Mouse (Mus musculus) CH12.LX (cell line): ENCODE data around the gene Fbxo11. TPM values are rescaled to one million over a fixed set of nuclear protein-coding genes. Genes with fewer than 3 reads are reported as not detected.
A peak's percentile ranks its signal among the peaks of the same experiment; 100 is the strongest.

Experiments used
- DNase-seq: peaks from one replicate; pipeline ENCODE4 v3.0.0-alpha.2; 2013; ENCODE audit errors: extremely low read depth
- H3K27ac ChIP-seq: 2 replicates; pipeline ENCODE4 v1.5.1; 2012; ENCODE audit warnings: low read depth, mild to moderate bottlenecking, control low read depth, moderate library complexity; ENCODE audit not compliant: insufficient read depth
- H3K27me3 ChIP-seq: replicated peaks from 2 replicates; pipeline ENCODE3; 2012; ENCODE audit warnings: inconsistent platforms
- H3K36me3 ChIP-seq, 2 experiments: replicated peaks in 1 of 2; 2 replicates each; pipeline versions ENCODE3 to v1.6.1; 2012; ENCODE audit warnings: inconsistent platforms in 1 of 2, low read length in 1 of 2, mild to moderate bottlenecking in 1 of 2, mixed read lengths in 1 of 2, moderate library complexity in 1 of 2; ENCODE audit not compliant: control insufficient read depth in 1 of 2, insufficient read depth in 1 of 2
- H3K4me1 ChIP-seq, 2 experiments: 2 replicates each; pipeline ENCODE4 v1.6.1; 2012; ENCODE audit warnings: inconsistent platforms in 1 of 2, moderate library complexity in 1 of 2; ENCODE audit not compliant: insufficient read depth in 2 of 2, control insufficient read depth in 1 of 2
- H3K4me2 ChIP-seq: 2 replicates; pipeline ENCODE4 v1.6.1; 2012; ENCODE audit warnings: low read depth, mild to moderate bottlenecking, control low read depth; ENCODE audit not compliant: poor library complexity, insufficient read depth, severe bottlenecking
- H3K4me3 ChIP-seq, 3 experiments: fragments of 150-350 bp in 1 of 3; sonication (generic) in 1 of 3; replicated peaks in 1 of 3; 2 replicates each; pipeline versions ENCODE3 to v1.5.1; 2011 to 2012; ENCODE audit warnings: low read depth in 2 of 3, low read length in 2 of 3, mild to moderate bottlenecking in 2 of 3, moderate library complexity in 2 of 3, control low read depth in 1 of 3, improper control_type of control experiment in 1 of 3, inconsistent platforms in 1 of 3, mixed read lengths in 1 of 3; ENCODE audit not compliant: poor library complexity in 1 of 3
- H3K79me2 ChIP-seq: replicated peaks from 2 replicates; pipeline ENCODE4 v1.6.1; 2012; ENCODE audit warnings: mild to moderate bottlenecking, moderate library complexity; ENCODE audit not compliant: control insufficient read depth, poor library complexity, insufficient read depth, severe bottlenecking; ENCODE audit errors: extremely low read depth
- H3K9ac ChIP-seq: 2 replicates; pipeline ENCODE4 v1.6.1; 2012; ENCODE audit warnings: low read depth, mild to moderate bottlenecking, control low read depth, moderate library complexity; ENCODE audit not compliant: insufficient read depth
- H3K9me3 ChIP-seq: replicated peaks from 2 replicates; pipeline ENCODE3; 2012; ENCODE audit warnings: low read length, inconsistent platforms, mixed read lengths
- BHLHE40 ChIP-seq: IDR thresholded peaks from 2 replicates; pipeline ENCODE4 v1.6.1; 2011; ENCODE audit warnings: mild to moderate bottlenecking, low read depth, low read length, improper control_type of control experiment
- CHD1 ChIP-seq: IDR thresholded peaks from 2 replicates; pipeline ENCODE4 v1.6.1; 2012; ENCODE audit warnings: low read depth, low read length, improper control_type of control experiment, inconsistent platforms
- E2F4 ChIP-seq: IDR thresholded peaks from 2 replicates; pipeline ENCODE4 v1.6.1; 2011; ENCODE audit warnings: low read depth, low read length, improper control_type of control experiment; ENCODE audit not compliant: insufficient replicate concordance
- ELF1 ChIP-seq: IDR thresholded peaks from 2 replicates; pipeline ENCODE4 v1.6.1; 2014; ENCODE audit warnings: low read depth, mild to moderate bottlenecking, inconsistent platforms, low read length, improper control_type of control experiment
- EP300 ChIP-seq: IDR thresholded peaks from 2 replicates; pipeline ENCODE4 v1.6.1; 2011; ENCODE audit warnings: low read length, improper control_type of control experiment
- ETS1 ChIP-seq: conservative IDR thresholded peaks from 2 replicates; pipeline ENCODE4 v1.6.1; 2012; ENCODE audit warnings: low read depth, mild to moderate bottlenecking, inconsistent platforms, low read length, improper control_type of control experiment, moderate library complexity
- HCFC1 ChIP-seq: IDR thresholded peaks from 2 replicates; pipeline ENCODE4 v1.6.1; 2012; ENCODE audit warnings: low read depth, mild to moderate bottlenecking, inconsistent platforms, low read length, improper control_type of control experiment
- IRF4 ChIP-seq: IDR thresholded peaks from 2 replicates; pipeline ENCODE4 v1.6.1; 2014; ENCODE audit warnings: low read depth, mild to moderate bottlenecking, inconsistent platforms, low read length, improper control_type of control experiment
- JUN ChIP-seq: IDR thresholded peaks from 2 replicates; pipeline ENCODE4 v1.6.1; 2011; ENCODE audit warnings: low read depth, mild to moderate bottlenecking, low read length, improper control_type of control experiment, moderate library complexity; ENCODE audit not compliant: insufficient read depth
- MAFK ChIP-seq: IDR thresholded peaks from 2 replicates; pipeline ENCODE4 v1.6.1; 2011; ENCODE audit warnings: low read length, improper control_type of control experiment; ENCODE audit not compliant: insufficient replicate concordance
- MAX ChIP-seq: IDR thresholded peaks from 2 replicates; pipeline ENCODE4 v1.6.1; 2011; ENCODE audit warnings: low read length, improper control_type of control experiment
- MAZ ChIP-seq: IDR thresholded peaks from 2 replicates; pipeline ENCODE4 v1.6.1; 2012; ENCODE audit warnings: low read depth, mild to moderate bottlenecking, inconsistent platforms, low read length, improper control_type of control experiment, moderate library complexity
- MEF2A ChIP-seq: IDR thresholded peaks from 2 replicates; pipeline ENCODE4 v1.6.1; 2014; ENCODE audit warnings: low read depth, mild to moderate bottlenecking, inconsistent platforms, low read length, improper control_type of control experiment, borderline replicate concordance
- MXI1 ChIP-seq: IDR thresholded peaks from 2 replicates; pipeline ENCODE4 v1.6.1; 2011; ENCODE audit warnings: mild to moderate bottlenecking, low read depth, low read length, improper control_type of control experiment
- MYC ChIP-seq: IDR thresholded peaks from 2 replicates; pipeline ENCODE4 v1.6.1; 2011; ENCODE audit warnings: low read depth, mild to moderate bottlenecking, improper control_type of control experiment, low read length
- NELFE ChIP-seq: IDR thresholded peaks from 2 replicates; pipeline ENCODE4 v1.6.1; 2011; ENCODE audit warnings: low read depth, low read length, improper control_type of control experiment
- PAX5 ChIP-seq: IDR thresholded peaks from 2 replicates; pipeline ENCODE4 v1.6.1; 2012; ENCODE audit warnings: low read length, inconsistent platforms, mixed read lengths
- POLR2A ChIP-seq: IDR thresholded peaks from 2 replicates; pipeline ENCODE4 v1.6.1; 2011; ENCODE audit warnings: low read depth, mild to moderate bottlenecking, improper control_type of control experiment, low read length
- POLR2AphosphoS2 ChIP-seq: IDR thresholded peaks from 2 replicates; pipeline ENCODE4 v1.6.1; 2011; ENCODE audit warnings: low read depth, low read length, improper control_type of control experiment
- RAD21 ChIP-seq: IDR thresholded peaks from 2 replicates; pipeline ENCODE4 v1.6.1; 2011; ENCODE audit warnings: low read depth, mild to moderate bottlenecking, low read length, improper control_type of control experiment, moderate library complexity
- RCOR1 ChIP-seq: conservative IDR thresholded peaks from 2 replicates; pipeline ENCODE4 v1.6.1; 2012; ENCODE audit warnings: low read depth, mild to moderate bottlenecking, inconsistent platforms, low read length, improper control_type of control experiment
- SIN3A ChIP-seq: IDR thresholded peaks from 2 replicates; pipeline ENCODE4 v1.6.1; 2012; ENCODE audit warnings: low read length, improper control_type of control experiment, inconsistent platforms
- SMC3 ChIP-seq: IDR thresholded peaks from 2 replicates; pipeline ENCODE4 v1.6.1; 2011; ENCODE audit warnings: low read depth, low read length, improper control_type of control experiment
- TBP ChIP-seq: conservative IDR thresholded peaks from 2 replicates; pipeline ENCODE4 v1.6.1; 2011; ENCODE audit warnings: low read depth, low read length, improper control_type of control experiment
- TCF12 ChIP-seq: IDR thresholded peaks from 2 replicates; pipeline ENCODE4 v1.6.1; 2014; ENCODE audit warnings: low read depth, mild to moderate bottlenecking, inconsistent platforms, low read length, improper control_type of control experiment
- UBTF ChIP-seq: IDR thresholded peaks from 2 replicates; pipeline ENCODE4 v1.6.1; 2012; ENCODE audit warnings: low read depth, mild to moderate bottlenecking, inconsistent platforms, low read length, improper control_type of control experiment, moderate library complexity
- USF1 ChIP-seq: IDR thresholded peaks from 2 replicates; pipeline ENCODE4 v1.6.1; 2014; ENCODE audit warnings: low read depth, mild to moderate bottlenecking, inconsistent platforms, low read length, improper control_type of control experiment
- USF2 ChIP-seq: conservative IDR thresholded peaks from 2 replicates; pipeline ENCODE4 v1.6.1; 2011; ENCODE audit warnings: low read depth, low read length, improper control_type of control experiment
- ZC3H11A ChIP-seq: IDR thresholded peaks from 2 replicates; pipeline ENCODE4 v1.6.1; 2012; ENCODE audit warnings: low read depth, mild to moderate bottlenecking, inconsistent platforms, low read length, improper control_type of control experiment
- ZKSCAN1 ChIP-seq: IDR thresholded peaks from 2 replicates; pipeline ENCODE4 v1.6.1; 2012; ENCODE audit warnings: low read depth, inconsistent platforms, low read length, improper control_type of control experiment, borderline replicate concordance
- ZMIZ1 ChIP-seq: IDR thresholded peaks from 2 replicates; pipeline ENCODE4 v1.6.1; 2012; ENCODE audit warnings: low read depth, mild to moderate bottlenecking, inconsistent platforms, low read length, improper control_type of control experiment
- ZNF384 ChIP-seq: IDR thresholded peaks from 2 replicates; pipeline ENCODE4 v1.6.1; 2012; ENCODE audit warnings: low read depth, low read length, improper control_type of control experiment, inconsistent platforms
- dilution Hi-C: fragments of 300-500 bp; cut with MboI; formaldehyde crosslinking; loops from 2 replicates; pipeline ENCODE4 v1.14.3; 2020; ENCODE audit warnings: low sequenced_read_pairs; ENCODE audit not compliant: extremely low pct_unique_long_range_greater_than_20kb, extremely low pct_ligation_motif_present
- in situ Hi-C: fragments of 300-500 bp; cut with MboI; formaldehyde crosslinking; loops from 3 replicates; pipeline ENCODE4 v1.14.3; 2019; ENCODE audit warnings: low sequenced_read_pairs, low pct_ligation_motif_present, low pct_unique_long_range_greater_than_20kb, mixed read lengths
- polyA plus RNA-seq: library from polyadenylated mRNA; unstranded; fragments of >175 nt; gene quantifications from 2 replicates; pipeline ENCODE4 v1.2.1, GENCODE M21; 2012; ENCODE audit warnings: low read depth; ENCODE audit not compliant: insufficient read length
- total RNA-seq, 2 experiments: library from RNA; depleted of rRNA; stranded (reverse); fragments of 300-350 nt in 1 of 2; fragments of >200 nt in 1 of 2; gene quantifications; 2 replicates each; pipeline ENCODE4 v1.2.3; 2012 to 2014

Fbxo11 gene
- total and polyA plus RNA-seq, 3 experiments, result 37.6 to 61.8 (median 61.0) TPM

DNA sequence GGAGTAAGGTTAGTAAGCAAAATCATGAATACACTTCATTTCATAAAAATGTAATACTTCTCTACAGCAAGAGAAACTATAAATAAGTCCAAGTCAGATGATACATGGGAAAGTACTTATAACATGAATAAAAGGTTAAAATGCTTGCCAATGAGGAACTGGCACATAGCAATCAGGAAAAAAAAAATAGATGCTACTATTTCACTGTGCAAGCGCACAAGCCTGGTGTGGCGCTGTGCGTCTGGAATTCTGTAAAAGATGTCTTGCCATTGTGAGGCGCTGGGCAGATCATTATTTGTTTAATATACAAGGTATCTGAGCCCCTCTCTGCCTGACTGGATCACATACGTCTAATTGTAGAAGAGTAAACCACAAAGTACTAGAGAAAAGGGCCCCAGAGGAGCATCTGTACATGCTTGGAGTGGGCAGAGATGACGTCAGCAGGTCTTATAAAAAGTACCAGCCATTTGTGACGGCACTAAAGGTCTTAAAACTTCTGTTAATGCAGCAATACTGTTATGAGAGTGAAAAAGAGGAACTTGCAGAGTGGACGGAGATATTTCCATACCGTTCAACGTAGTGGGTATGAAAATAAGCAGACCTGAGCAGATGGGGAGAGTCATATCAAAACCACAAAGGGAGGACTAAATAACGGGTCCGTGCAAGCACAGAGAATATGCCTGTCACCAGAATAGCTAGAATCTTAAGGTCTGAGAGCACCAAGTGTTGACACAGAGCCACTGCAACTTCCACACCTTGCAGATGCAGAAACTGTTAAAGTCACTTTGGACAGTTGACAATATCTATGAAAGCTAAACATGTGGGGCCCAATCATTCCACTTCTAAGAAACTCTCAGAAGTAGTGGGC lies 48.2 kb upstream of the Fbxo11 start (continued):
- TF ChIP-seq MEF2A (peak; percentile 95), BHLHE40 (peak; percentile 92), TBP (peak; percentile 80), SIN3A (peak; percentile 95), PAX5 (no peak), USF1 (no peak), SMC3 (peak; percentile 66)

DNA sequence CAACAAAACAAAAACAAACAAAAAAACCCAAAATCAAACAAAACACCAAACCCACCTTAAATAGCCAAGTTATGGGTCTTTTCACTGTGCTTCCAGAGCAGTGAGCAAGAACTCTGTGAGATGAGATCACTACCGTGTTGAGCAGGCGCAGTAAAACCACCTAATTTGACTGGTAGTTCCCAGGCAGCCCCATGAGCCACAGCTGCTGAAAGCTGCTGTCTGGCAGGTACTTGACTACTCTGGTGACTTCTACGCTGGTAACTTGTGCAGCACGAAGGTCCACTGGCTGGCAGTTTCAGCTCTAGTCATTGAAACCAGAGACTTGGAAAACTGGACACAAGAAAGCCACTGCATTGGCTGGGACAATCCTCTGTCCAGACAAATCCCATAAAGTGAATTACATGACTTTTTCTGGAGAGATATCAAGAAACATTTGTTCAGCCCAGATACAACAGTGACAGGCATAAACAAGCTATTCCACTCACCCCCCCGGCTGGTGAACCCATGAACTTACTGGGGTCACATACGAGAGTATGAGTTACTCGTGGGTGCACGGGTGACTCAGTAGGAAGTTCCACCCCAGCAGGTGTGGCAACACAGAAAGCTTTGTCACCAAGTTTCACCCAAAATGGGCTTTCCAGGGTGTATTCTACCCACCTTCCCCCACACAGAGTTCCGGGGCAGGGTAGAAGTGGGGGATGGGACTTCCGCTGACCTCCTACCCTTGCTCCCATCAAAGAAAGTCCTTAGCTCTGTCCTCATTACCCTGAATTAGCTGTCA lies 47.0 kb upstream of the Fbxo11 start:
- dilution Hi-C loops (no loop called here), in situ Hi-C loops (no loop called here)
- peaks cover 2% of the 10 kb centered on the region for H3K79me2 ChIP-seq
- peaks cover 9 to 47% of the 10 kb centered on the region in 2 experiments for H3K4me1 ChIP-seq
- H3K36me3 ChIP-seq, result peaks cover 21 to 25% of the 10 kb centered on the region in 2 experiments
- peak overlapping the region; percentile 98 for H3K27ac ChIP-seq
- peak overlapping the region in 2 of 3 experiments; percentile 49 to 52 for H3K4me3 ChIP-seq
- peak overlapping the region; percentile 73 for H3K9ac ChIP-seq
- no peaks in the 10 kb centered on the region for H3K27me3 ChIP-seq
- DNase-seq, result peak; percentile 97
- H3K9me3 ChIP-seq, result peaks cover 24% of the 10 kb centered on the region
- peak overlapping the region; percentile 80 for H3K4me2 ChIP-seq
- TF ChIP-seq MAZ (peak; percentile 85; the same call in 1 of the 2 replicates), CHD1 (peak; percentile 81; the same call in 1 of the 2 replicates), MXI1 (peak; percentile 74), TBP (peak; percentile 89), EP300 (peak; percentile 95), POLR2A (peak; percentile 60), MAFK (peak; percentile 84), ZNF384 (peak; percentile 40), ELF1 (peak; percentile 77), MEF2A (peak; percentile 97), NELFE (peak; percentile 63; the same call in 1 of the 2 replicates), MYC (peak; percentile 73; the same call in 1 of the 2 replicates), BHLHE40 (peak; percentile 91), PAX5 (no peak), RCOR1 (peak; percentile 78), HCFC1 (peak; percentile 60; the same call in 1 of the 2 replicates), ZKSCAN1 (no peak), USF2 (no peak), ZMIZ1 (peak; percentile 23; the same call in 1 of the 2 replicates), UBTF (no peak), SIN3A (peak; percentile 94), TCF12 (peak; percentile 98), POLR2AphosphoS2 (peak; percentile 87; the same call in 1 of the 2 replicates), ETS1 (peak; percentile 95), RAD21 (peak; percentile 16), SMC3 (peak; percentile 35), ZC3H11A (no peak), E2F4 (no peak), IRF4 (peak; percentile 90), JUN (peak; percentile 94), MAX (peak; percentile 63; the same call in 1 of the 2 replicates)
